Mouse (Mus musculus) spleen, adult 2 months (tissue): ENCODE measurements around the gene Nol10.

Source experiments
- CTCF ChIP-seq: fragments of 200-500 bp; IDR thresholded peaks from 2 replicates; pipeline ENCODE4 v1.5.1; 2011; ENCODE audit warnings: mild to moderate bottlenecking, inconsistent platforms; ENCODE audit not compliant: insufficient read depth, insufficient read length, insufficient replicate concordance; ENCODE audit errors: extremely low read depth
- POLR2A ChIP-seq: fragments of 200-500 bp; IDR thresholded peaks from 2 replicates; pipeline ENCODE4 v1.6.1; 2011; ENCODE audit warnings: low read depth, low read length, inconsistent platforms

GRCm38 (mm10) chr12:17372696-17373095 lies 24.4 kb downstream of the Nol10 start:
- TF ChIP-seq CTCF (no peak), POLR2A (no peak)
